Comparison of ENCODE assay signal across 18 mouse cellular contexts in genomic region chr17:75703865-75704264, GRCm38 (mm10).
DNase-seq lines count a peak whose midpoint lies in the region; ATAC-seq lines count a peak whose summit lies in the region.
"Had no signal": no experiment of that assay in that cellular context is flagged by ENCODE, and none has a peak within 500 bp of the region (broad histone marks: within the 10 kb centered on the region; RNA-seq: fewer than 3 reads in every experiment).

No protein-coding gene starts in this region.

- DNase-seq in embryonic facial prominence, embryonic 14.5 days (ENCODE audit: low spot score): peak; percentile 17
- no peak for DNase-seq in embryonic facial prominence, embryonic 10.5 days (ENCODE audit: low spot score)
- peak; percentile 42 for DNase-seq in neural tube, embryonic 10.5 days (ENCODE audit: extremely low spot score, low spot score)
- DNase-seq in hindbrain, embryonic 14.5 days (ENCODE audit: low spot score): peak; percentile 44
- DNase-seq in thymus, adult 18-20 months: no peak
- DNase-seq in left cerebral cortex, adult 18-20 months (ENCODE audit: low spot score in 2 of 2): no peak
- DNase-seq: cerebellum, postnatal 14 days; gastrocnemius, postnatal 36 days; liver, embryonic 13.5 days; midbrain, embryonic 14.5 days; thymus, postnatal 36 days had no signal

- 0 out of 2 replicates have a peak, but pooled peaks have one; percentile 37 for ATAC-seq in embryonic facial prominence, embryonic 14.5 days (ENCODE audit: low read depth)
- no peak for ATAC-seq in neural tube, embryonic 15.5 days (ENCODE audit: low FRiP score)
- ATAC-seq in hindbrain, embryonic 14.5 days (ENCODE audit: low FRiP score): peak; percentile 40; the same call in 1 of the 2 replicates
- peak; percentile 85 for ATAC-seq in neural tube, embryonic 14.5 days (ENCODE audit: low read depth)
- ATAC-seq: intestine, embryonic 16.5 days had no signal

- no peaks in the 10 kb centered on the region for H3K4me1 ChIP-seq in embryonic facial prominence, embryonic 14.5 days (ENCODE audit: control insufficient read depth, insufficient read depth, low read length)
- H3K4me1 ChIP-seq in embryonic facial prominence, embryonic 10.5 days: no peaks in the 10 kb centered on the region
- 0 out of 2 replicates have a peak, but pooled peaks cover 5% of the 10 kb centered on the region for H3K4me1 ChIP-seq in neural tube, embryonic 15.5 days
- no peaks in the 10 kb centered on the region for H3K4me1 ChIP-seq in hindbrain, embryonic 14.5 days (replicated peaks; ENCODE audit: control insufficient read depth, insufficient read depth, low read length)
- H3K4me1 ChIP-seq in neural tube, embryonic 14.5 days (ENCODE audit: control insufficient read depth, insufficient read depth, low read length): no peaks in the 10 kb centered on the region
- H3K4me1 ChIP-seq: embryonic facial prominence, embryonic 13.5 days; forebrain, embryonic 10.5 days; heart, embryonic 10.5 days; liver, embryonic 13.5 days; lung, embryonic 15.5 days had no signal

- H3K4me3 ChIP-seq in embryonic facial prominence, embryonic 14.5 days (ENCODE audit: low read depth, low read length): no peak overlapping the region
- H3K4me3 ChIP-seq in embryonic facial prominence, embryonic 10.5 days: no peak overlapping the region
- no peak overlapping the region for H3K4me3 ChIP-seq in neural tube, embryonic 15.5 days (replicated peaks)
- H3K4me3 ChIP-seq in hindbrain, embryonic 14.5 days (replicated peaks; ENCODE audit: low read length): no peak overlapping the region
- no peak overlapping the region for H3K4me3 ChIP-seq in neural tube, embryonic 14.5 days (ENCODE audit: low read depth, low read length)
- H3K4me3 ChIP-seq: embryonic facial prominence, embryonic 13.5 days; forebrain, embryonic 10.5 days; heart, embryonic 10.5 days; liver, embryonic 13.5 days; lung, embryonic 15.5 days had no signal

- no peaks in the 10 kb centered on the region for H3K36me3 ChIP-seq in embryonic facial prominence, embryonic 14.5 days (ENCODE audit: control insufficient read depth, insufficient read depth, low read length)
- no peaks in the 10 kb centered on the region for H3K36me3 ChIP-seq in embryonic facial prominence, embryonic 10.5 days (replicated peaks)
- H3K36me3 ChIP-seq in neural tube, embryonic 15.5 days: no peaks in the 10 kb centered on the region
- H3K36me3 ChIP-seq in hindbrain, embryonic 14.5 days (replicated peaks; ENCODE audit: control insufficient read depth, insufficient read depth): no peaks in the 10 kb centered on the region
- no peaks in the 10 kb centered on the region for H3K36me3 ChIP-seq in neural tube, embryonic 14.5 days (ENCODE audit: control insufficient read depth, insufficient read depth, low read length)
- H3K36me3 ChIP-seq: embryonic facial prominence, embryonic 13.5 days; forebrain, embryonic 10.5 days; heart, embryonic 10.5 days; liver, embryonic 13.5 days; lung, embryonic 15.5 days had no signal

- no peaks in the 10 kb centered on the region for H3K9me3 ChIP-seq in embryonic facial prominence, embryonic 14.5 days (ENCODE audit: control insufficient read depth, low read length)
- H3K9me3 ChIP-seq in embryonic facial prominence, embryonic 10.5 days: no peaks in the 10 kb centered on the region
- no peaks in the 10 kb centered on the region for H3K9me3 ChIP-seq in neural tube, embryonic 15.5 days (replicated peaks)
- no peaks in the 10 kb centered on the region for H3K9me3 ChIP-seq in hindbrain, embryonic 14.5 days (ENCODE audit: control insufficient read depth, low read length)
- H3K9me3 ChIP-seq in neural tube, embryonic 14.5 days (ENCODE audit: control insufficient read depth, low read length): no peaks in the 10 kb centered on the region
- H3K9me3 ChIP-seq: embryonic facial prominence, embryonic 13.5 days; forebrain, embryonic 10.5 days; heart, embryonic 10.5 days; liver, embryonic 13.5 days; lung, embryonic 15.5 days had no signal

- 60% methylated on average over 8 of the region's 8 CpGs for WGBS in embryonic facial prominence, embryonic 14.5 days
- WGBS in embryonic facial prominence, embryonic 10.5 days: 78% methylated on average over 8 of the region's 8 CpGs
- WGBS in neural tube, embryonic 15.5 days: 7% methylated on average over 8 of the region's 8 CpGs
- 44% methylated on average over 8 of the region's 8 CpGs for WGBS in hindbrain, embryonic 14.5 days
- 8% methylated on average over 8 of the region's 8 CpGs for WGBS in neural tube, embryonic 14.5 days

- H3K27ac ChIP-seq in embryonic facial prominence, embryonic 14.5 days (replicated peaks; ENCODE audit: low read depth, low read length): no peak overlapping the region
- H3K27ac ChIP-seq in embryonic facial prominence, embryonic 10.5 days (replicated peaks): no peak overlapping the region
- no peak overlapping the region for H3K27ac ChIP-seq in neural tube, embryonic 15.5 days (replicated peaks)
- no peak overlapping the region for H3K27ac ChIP-seq in hindbrain, embryonic 14.5 days
- H3K27ac ChIP-seq in neural tube, embryonic 14.5 days (ENCODE audit: low read depth, low read length): no peak overlapping the region
- H3K27ac ChIP-seq: embryonic facial prominence, embryonic 13.5 days; forebrain, embryonic 10.5 days; heart, embryonic 10.5 days; liver, embryonic 13.5 days; lung, embryonic 15.5 days had no signal

- H3K4me2 ChIP-seq in embryonic facial prominence, embryonic 14.5 days (ENCODE audit: low read depth, low read length): no peak overlapping the region
- H3K4me2 ChIP-seq in neural tube, embryonic 15.5 days: no peak overlapping the region
- no peak overlapping the region for H3K4me2 ChIP-seq in hindbrain, embryonic 14.5 days (replicated peaks)
- no peak overlapping the region for H3K4me2 ChIP-seq in neural tube, embryonic 14.5 days (ENCODE audit: low read depth, low read length)
- H3K4me2 ChIP-seq: embryonic facial prominence, embryonic 13.5 days; liver, embryonic 13.5 days; lung, embryonic 15.5 days had no signal

- no peak overlapping the region for H3K9ac ChIP-seq in embryonic facial prominence, embryonic 14.5 days (ENCODE audit: low read depth, low read length)
- no peak overlapping the region for H3K9ac ChIP-seq in neural tube, embryonic 15.5 days (replicated peaks)
- no peak overlapping the region for H3K9ac ChIP-seq in hindbrain, embryonic 14.5 days
- H3K9ac ChIP-seq in neural tube, embryonic 14.5 days (replicated peaks; ENCODE audit: low read depth, low read length): no peak overlapping the region
- H3K9ac ChIP-seq: embryonic facial prominence, embryonic 13.5 days; liver, embryonic 13.5 days; lung, embryonic 15.5 days had no signal

- no peaks in the 10 kb centered on the region for H3K27me3 ChIP-seq in embryonic facial prominence, embryonic 14.5 days (replicated peaks; ENCODE audit: control insufficient read depth, insufficient read depth, low read length)
- H3K27me3 ChIP-seq in embryonic facial prominence, embryonic 10.5 days (replicated peaks; ENCODE audit: low read depth, poor library complexity, severe bottlenecking): no peaks in the 10 kb centered on the region
- H3K27me3 ChIP-seq in neural tube, embryonic 15.5 days (replicated peaks): no peaks in the 10 kb centered on the region
- no peaks in the 10 kb centered on the region for H3K27me3 ChIP-seq in hindbrain, embryonic 14.5 days (ENCODE audit: control insufficient read depth, insufficient read depth, low read length)
- no peaks in the 10 kb centered on the region for H3K27me3 ChIP-seq in neural tube, embryonic 14.5 days (ENCODE audit: control insufficient read depth, insufficient read depth, low read length)
- H3K27me3 ChIP-seq: embryonic facial prominence, embryonic 13.5 days; liver, embryonic 13.5 days; lung, embryonic 15.5 days had no signal

Comparison
In these comparisons a context has a peak if more than half of its experiments do, and no peak if none do; other contexts are left out.
1. DNase-seq: peak in embryonic facial prominence, embryonic 14.5 days (single experiment), neural tube, embryonic 10.5 days (single experiment) and hindbrain, embryonic 14.5 days (single experiment); none in embryonic facial prominence, embryonic 10.5 days (single experiment), thymus, adult 18-20 months (0 of 2) and left cerebral cortex, adult 18-20 months (0 of 2).